Mouse (Mus musculus) gastrocnemius, postnatal 4 days (tissue): ENCODE measurements around the gene Galnt4. TPM values are rescaled to one million over a fixed set of nuclear protein-coding genes. Genes with fewer than 3 reads are reported as not detected.

Experiments
- DNase-seq, 2 experiments: peaks; one replicate each; pipeline ENCODE4 v3.0.0; 2021 to 2022; ENCODE audit warnings: low spot score in 2 of 2, mixed read lengths in 2 of 2
- total RNA-seq, 2 experiments: library from RNA; stranded (reverse); gene quantifications; 2 replicates each; pipeline ENCODE4 v1.2.3; 2021

The Galnt4 gene
- total RNA-seq, 2 experiments from 2014 or later = 9.1 TPM

DNA sequence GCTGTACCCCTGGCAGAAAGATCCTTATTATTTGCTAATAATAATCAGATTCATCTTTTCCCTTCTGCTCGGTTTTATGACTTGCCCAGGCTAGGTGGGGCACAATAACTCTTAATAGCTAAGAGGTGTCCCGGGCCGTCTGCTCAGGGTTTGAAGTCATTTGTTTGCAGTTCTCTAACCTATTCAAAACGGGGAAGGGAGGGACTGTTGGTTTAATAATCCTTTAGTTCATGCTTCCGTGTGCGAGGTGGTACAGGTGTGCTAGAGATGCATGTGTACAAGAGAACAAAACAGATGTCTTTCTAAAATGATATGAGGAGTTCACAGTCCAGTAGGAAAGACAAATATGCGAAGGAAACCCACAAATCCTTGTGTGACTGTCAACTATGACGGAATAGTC lies 6.3 kb downstream of the Galnt4 start:
- DNase-seq = no peak

DNA sequence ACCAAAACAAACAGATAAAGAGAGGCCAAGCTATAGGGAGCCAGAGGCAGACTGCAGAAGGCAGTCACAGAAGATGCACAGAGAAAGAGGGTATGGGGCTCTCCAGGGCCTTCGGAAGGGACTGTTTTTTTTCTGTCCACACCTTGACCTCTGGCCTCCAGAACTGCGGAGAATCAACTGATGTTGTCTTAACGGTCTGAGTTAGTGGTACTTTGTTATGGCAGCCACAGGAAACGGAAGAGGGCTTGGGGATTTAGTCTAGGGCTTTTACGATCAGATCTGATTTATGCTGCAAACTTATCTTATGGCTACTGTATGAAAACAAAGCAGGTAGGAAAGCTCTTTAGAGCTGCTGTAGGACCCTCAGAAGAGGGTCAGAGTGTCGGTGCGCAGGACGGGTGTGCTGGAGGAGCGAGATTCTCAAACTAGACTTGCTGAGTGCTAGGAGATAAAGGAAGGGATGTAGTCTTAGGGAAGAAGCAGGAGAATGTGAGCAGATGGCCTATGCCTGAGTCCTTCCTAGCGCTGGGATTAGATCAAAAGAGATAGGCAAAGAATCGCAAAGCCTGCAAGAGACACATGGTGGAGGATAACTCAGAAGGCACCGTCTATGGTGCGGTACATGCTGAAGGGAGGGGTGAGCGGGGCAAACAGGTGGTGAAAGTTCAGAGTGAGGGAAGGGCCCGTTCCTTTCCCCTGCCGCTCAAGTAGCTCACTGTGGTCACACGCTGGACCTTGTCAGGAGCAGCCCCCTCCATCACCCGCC lies 7.7 kb downstream of the Galnt4 start:
- DNase-seq = no peak

DNA sequence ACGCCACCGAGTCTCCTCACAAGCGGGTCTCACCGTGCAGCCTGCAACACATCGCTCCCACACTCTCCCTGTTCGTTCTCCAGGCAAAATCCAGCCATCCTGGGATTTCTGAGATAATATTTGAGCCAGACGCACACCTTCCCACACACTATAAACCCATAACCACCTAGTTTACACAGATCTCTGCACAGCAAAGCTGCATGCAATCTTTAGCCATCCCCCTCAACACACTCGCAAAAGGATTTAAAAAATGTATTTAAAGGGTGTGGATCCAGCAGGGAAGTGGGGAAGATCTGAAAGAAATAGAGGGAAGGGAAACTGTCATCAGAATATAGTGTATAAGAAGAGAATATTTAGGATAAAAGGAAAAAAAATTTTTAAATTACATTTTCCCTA lies 8.3 kb downstream of the Galnt4 start:
- no peak for DNase-seq

DNA sequence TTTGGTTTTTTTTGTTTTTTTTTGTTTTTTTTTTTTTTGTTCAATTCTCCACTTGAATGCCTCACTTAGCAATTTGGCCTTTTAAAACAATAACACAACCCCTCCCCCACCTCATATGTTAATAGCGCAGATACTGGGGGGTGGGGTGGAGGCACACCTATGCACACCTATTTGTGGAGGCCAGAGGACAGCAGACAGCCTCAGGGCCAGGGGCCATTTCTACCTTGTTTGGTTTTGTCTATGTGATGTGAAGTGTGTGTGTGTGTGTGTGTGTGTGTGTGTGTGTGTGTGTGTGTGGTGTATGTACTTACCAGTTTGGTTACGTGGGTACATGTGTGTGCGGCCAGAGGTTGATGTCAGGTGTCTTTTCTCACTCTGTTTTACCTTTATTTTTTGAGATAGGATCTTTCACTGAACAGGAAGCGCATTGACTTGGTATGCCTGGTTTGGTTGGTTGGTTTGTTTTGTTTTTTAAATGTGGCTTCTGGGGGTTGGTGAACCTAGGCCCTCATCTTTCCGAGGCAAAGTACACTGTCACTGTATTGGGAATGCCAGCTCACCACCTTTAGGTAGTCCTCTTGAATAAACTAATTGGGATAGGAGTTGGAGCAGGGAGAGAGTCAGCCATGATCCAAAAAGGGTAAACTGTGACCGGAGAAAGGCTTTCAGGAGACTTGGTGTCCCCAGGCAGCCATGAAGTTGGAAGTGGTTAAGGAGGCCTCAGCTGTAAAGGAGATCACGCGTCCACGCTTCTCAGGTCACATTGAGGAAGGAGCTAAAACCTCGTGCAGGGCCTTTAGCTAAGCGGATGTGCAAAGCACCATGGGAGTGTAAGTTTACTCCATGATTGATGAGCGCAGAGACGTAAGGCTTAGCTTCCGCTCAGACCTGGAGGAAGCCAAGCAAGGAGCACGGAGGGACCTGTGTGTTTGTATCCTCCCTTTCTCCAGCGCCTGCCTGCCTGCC lies 9.0 kb downstream of the Galnt4 start:
- no peak for DNase-seq

DNA sequence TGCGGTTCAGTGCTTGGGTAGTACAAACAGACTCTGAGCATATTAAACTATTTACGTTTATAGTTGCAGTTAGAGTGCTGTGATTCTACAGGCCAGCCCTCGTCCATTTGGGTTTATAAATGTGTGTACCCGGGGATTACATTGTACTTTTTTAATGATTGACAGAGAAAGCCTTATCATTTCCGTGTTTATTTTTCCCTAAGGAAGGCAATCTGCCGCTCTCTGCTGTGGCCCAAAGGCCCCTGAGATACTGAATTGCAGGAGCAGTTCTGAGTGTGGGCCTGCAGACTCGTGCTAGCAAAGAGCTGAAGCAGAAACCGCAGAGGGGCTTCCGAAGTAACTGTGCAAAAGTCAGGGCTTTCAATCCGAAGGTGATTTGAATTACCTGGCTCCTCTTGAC lies 9.9 kb downstream of the Galnt4 start:
- no peak for DNase-seq

DNA sequence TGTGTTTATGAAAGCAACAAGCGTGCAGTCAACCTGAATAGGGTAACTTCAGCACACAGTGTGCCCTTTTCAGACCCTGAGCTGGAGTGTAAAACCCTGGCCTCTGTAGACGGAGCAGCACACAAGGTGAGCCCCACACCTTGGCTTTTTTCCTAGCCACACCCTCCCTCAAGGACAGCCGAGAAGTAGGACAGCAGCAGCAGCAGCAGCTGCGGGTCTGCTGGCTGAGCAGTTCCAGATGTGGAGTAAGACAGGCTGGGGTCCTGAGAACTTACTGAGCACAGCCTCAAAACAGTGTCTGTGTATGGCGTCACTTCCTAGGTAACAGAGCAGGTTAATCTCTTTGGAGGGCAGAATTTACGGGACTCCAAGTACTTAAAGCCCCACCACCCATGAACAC lies 10.7 kb downstream of the Galnt4 start:
- DNase-seq = no peak

DNA sequence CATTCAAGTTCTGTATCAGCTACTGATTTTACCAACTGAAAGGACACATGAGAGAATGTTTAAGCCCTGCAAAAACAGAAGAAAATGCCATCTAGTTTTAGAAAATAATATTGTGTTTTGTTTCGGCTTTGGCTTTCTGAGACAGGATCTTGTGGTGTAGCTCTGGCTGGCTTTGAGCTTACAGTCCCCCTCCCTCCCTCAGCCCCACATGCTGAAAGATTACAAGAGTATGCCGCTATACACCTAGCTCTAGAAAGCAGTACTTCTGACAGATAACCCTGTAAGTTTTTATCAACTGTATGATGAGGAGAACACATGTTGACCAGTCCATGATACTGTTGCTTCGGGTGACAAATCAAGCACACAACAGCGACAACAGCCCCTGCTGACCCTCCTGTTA lies 11.5 kb downstream of the Galnt4 start:
- no peak for DNase-seq

- no peak for DNase-seq
These were observed 18.3 kb downstream of the Galnt4 start, which contains the start of gene Phxr2 for GRCm38 (mm10) chr10:99126225-99126624. TSS of gene Phxr2 (minus strand) at chr10:99126325.

GRCm38 (mm10) chr10:99126954-99127353 lies 19.0 kb downstream of the Galnt4 start:
- DNase-seq = no peak

DNA sequence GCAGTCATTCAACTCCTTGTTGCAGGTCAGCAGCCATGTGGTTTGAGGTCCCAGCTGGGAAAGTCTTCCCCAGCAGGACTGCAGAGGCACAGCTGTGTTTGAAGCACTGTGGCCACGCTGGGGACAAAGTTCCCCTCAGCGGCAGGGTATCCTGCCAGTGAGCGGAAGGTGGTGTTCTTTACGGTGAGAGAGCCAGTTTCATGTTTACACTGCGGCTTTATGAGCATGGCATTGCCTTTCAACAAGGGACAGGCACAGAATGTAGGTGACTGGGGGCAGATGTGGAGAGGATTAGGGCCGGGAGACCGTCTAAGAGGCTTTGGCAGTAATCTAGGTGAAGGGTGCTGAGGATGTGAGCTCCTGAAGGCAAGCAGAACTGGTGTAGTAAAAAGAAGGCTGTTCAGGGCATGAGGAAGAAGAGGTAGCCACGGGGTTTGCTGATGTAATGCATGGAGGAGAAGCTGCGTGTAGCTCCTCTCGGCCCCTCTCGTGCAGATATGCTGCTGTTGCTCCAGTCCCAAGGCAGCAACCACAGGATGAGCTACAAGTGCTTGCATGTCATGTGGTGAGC lies 19.8 kb downstream of the Galnt4 start:
- DNase-seq = no peak

GRCm38 (mm10) chr10:99130611-99131010 lies 22.7 kb downstream of the Galnt4 start:
- no peak for DNase-seq

- DNase-seq = no peak
These were observed 23.3 kb downstream of the Galnt4 start for GRCm38 (mm10) chr10:99131298-99131697.

DNA sequence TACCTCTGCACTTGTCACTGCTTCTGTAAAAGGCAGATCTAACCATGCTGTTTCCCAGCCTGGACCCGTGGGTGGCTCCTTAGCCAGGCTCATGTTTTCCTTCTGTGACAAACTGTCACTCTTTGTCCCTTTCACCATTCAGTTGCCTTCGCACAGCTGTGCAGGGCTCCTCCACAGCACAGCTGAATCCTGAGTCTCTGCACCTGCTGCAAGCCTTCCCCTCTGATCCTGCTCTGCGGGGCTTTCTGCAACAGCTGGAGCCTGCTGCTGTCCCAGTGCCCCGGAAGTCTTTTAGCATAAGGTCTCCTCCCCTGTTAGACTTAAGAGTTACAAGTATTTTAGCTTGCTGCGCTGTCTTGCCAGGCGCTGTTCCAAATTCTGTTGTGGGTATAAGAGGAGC lies 24.2 kb downstream of the Galnt4 start:
- DNase-seq = no peak

DNA sequence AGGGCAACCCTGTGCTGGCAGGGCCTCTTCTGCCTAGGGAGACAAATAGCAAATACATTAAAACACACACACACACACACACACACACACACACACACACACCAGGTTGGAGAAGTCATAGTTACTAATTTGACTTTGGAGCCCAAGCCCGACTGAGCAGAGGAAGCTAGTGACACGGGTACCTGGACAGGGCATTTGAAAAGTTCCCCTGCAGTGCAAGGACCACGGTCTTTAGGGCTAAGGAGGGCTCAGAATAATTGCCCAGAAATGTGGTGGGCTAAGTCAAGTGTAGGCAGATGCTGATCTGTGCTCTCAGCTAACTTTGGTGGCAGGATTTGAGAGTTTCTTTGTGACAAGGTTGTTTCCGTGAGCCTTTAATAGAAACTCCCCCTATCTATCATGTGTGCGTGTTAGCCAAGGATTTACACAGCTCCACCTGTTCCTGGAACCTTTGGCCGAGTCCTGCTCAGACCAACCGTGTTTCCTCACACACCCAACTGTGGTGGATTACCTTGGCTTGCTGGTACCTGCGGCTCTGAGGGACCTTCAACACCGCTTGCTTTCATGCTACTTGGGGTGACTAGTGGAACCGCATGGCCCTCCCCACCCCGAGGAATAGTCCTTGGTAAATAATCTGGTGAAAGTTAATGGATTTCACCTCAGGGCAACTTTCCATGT lies 24.8 kb downstream of the Galnt4 start:
- no peak for DNase-seq

- no peak for DNase-seq
These were observed 25.4 kb downstream of the Galnt4 start for GRCm38 (mm10) chr10:99133321-99133875.

DNA sequence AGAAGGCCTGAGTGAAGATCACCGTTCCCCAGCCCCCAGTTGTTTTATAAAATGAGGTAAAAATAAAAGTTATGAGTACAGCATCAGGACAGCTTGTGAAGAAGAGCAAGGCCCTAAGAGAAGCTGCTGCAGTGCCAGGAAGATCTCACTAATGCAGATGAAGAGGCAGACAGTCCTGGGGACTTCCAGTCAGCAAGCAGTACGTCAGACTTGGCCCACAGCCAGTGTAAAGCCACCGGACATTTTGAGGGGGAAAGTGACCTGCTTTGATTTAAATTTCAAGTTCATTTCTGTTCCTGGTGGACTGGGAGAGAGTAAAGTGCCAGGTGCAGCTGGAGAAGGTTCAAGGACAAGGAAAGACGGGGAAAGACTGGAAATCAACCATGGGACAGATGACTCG lies 28.4 kb downstream of the Galnt4 start:
- DNase-seq = no peak

GRCm38 (mm10) chr10:99145611-99146010 lies 37.7 kb downstream of the Galnt4 start:
- no peak for DNase-seq

DNA sequence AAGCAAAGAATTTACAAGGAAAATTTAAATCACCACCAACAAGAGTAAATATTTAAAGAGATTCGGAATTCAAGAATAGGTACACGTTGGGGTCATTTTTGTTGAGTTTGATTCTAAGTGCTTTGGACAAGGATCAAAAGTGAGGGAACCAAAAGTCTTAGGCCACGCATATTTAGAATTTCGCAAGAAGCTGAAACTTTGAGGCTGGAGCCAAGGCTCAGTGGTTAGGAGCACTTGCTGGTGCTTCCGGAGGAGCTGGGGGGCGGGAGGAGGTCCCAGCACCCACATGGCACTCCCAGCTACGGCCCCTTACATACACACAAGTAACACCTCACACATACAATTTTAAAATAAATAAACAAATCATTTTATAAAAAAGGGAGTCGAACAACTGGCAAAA lies 38.6 kb downstream of the Galnt4 start:
- no peak for DNase-seq

- DNase-seq = no peak
These were observed 42.1 kb downstream of the Galnt4 start for GRCm38 (mm10) chr10:99150016-99150415.

DNA sequence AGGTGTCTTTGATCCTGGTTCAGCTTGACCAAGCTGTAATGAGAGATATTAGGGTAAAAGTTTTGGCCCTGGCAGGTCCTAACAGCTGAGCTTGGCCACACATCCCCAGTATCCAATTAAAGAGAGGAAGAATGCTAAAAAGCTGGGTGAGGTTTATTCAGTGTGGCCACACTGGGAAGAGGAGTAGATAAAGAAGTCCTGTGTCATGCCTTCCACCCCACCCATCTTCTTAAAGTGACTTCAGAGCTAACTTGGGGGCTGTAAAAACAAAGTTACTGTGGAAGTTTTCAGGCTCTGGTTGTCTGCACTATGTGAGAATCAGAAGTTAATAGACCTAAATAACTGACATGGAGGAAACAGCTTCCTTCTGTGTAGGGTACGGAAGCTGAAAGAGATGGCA lies 43.6 kb downstream of the Galnt4 start:
- no peak for DNase-seq

DNA sequence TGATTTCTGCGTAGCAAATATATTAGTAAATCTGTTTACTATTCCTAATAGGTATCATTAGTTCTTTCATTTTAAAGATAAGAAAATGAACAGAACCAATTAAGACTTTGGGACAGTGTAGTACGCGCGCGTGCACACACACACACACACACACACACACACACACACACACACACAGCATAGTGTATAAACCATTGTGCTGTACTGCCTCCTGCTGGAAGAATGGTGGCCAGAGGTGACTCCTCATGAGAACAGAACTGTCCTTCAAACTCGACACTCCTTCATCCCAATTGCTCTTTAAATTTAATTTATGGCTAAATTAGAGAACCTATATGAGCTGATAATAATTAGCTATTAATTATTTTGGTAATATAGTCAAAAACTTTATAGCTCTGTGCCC lies 44.1 kb downstream of the Galnt4 start:
- DNase-seq = no peak
